Mouse (Mus musculus) spleen, adult 2 months (tissue): ENCODE measurements around the gene Mum1l1.

Experiments used
- CTCF ChIP-seq: fragments of 200-500 bp; IDR thresholded peaks from 2 replicates; pipeline ENCODE4 v1.5.1; 2011; ENCODE audit warnings: mild to moderate bottlenecking, inconsistent platforms; ENCODE audit not compliant: insufficient read depth, insufficient read length, insufficient replicate concordance; ENCODE audit errors: extremely low read depth
- POLR2A ChIP-seq: fragments of 200-500 bp; IDR thresholded peaks from 2 replicates; pipeline ENCODE4 v1.6.1; 2011; ENCODE audit warnings: low read depth, low read length, inconsistent platforms

DNA sequence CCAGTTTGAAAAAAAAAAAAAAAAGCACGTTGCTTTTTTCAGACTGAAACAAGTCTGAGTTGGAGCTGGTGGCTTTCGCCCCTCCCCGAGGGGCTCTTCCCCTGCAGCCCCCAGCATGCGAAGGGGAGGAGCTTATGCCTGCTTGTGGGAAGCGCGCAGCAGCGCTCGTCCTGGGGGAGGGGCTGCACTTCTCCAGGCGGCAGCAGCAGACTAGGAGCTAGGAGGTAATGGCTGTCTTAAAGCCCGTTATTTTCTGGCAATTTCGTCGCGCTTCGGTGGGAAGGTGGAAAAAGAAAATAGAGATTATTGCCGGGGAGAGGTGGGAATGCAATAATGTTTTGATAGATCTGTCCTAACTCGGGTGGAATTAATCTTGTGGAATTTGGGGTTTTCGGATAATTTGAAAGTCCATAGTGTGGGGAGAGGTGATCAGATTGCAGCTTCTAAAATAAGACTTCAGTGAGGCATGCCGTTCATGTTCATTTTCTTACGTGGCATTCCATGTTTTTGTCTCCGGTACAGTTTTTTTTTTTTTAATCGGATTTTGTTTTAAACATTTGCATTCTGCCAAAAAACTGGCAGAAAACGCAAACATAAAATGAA lies 7.2 kb downstream of the Mum1l1 start:
- TF ChIP-seq CTCF (no peak), POLR2A (no peak)
